Mouse (Mus musculus) erythroblast, embryonic 14.5 days (primary cell): Measurements from ENCODE around the gene Tex13c2. TPM values are rescaled to one million over a fixed set of nuclear protein-coding genes. Genes with fewer than 3 reads are reported as not detected.

ENCODE experiments used
- H3K27me3 ChIP-seq: 2 replicates; pipeline ENCODE4 v1.6.1; 2012; ENCODE audit warnings: inconsistent platforms; ENCODE audit not compliant: control insufficient read depth
- H3K36me3 ChIP-seq: 2 replicates; pipeline ENCODE4 v1.6.1; 2012; ENCODE audit warnings: mild to moderate bottlenecking, inconsistent platforms; ENCODE audit not compliant: control insufficient read depth
- H3K4me1 ChIP-seq: 2 replicates; pipeline ENCODE4 v1.6.1; 2012; ENCODE audit warnings: inconsistent platforms; ENCODE audit not compliant: control insufficient read depth
- H3K4me3 ChIP-seq: replicated peaks from 2 replicates; pipeline ENCODE3; 2012; ENCODE audit warnings: moderate library complexity, mild to moderate bottlenecking, inconsistent platforms
- H3K9me3 ChIP-seq: 2 replicates; pipeline ENCODE4 v1.6.1; 2012; ENCODE audit warnings: low read length, inconsistent platforms, mixed read lengths; ENCODE audit not compliant: control insufficient read depth
- GATA1 ChIP-seq: IDR thresholded peaks from 2 replicates; pipeline ENCODE4 v1.6.1; 2012; ENCODE audit warnings: low read length, inconsistent platforms, mixed read lengths
- TAL1 ChIP-seq: IDR thresholded peaks from 3 replicates; pipeline ENCODE4 v1.6.1; 2012; ENCODE audit warnings: low read length, inconsistent platforms, mixed read lengths
- polyA plus RNA-seq: library from polyadenylated mRNA; stranded (reverse); fragments of >175 nt; gene quantifications from 2 replicates; pipeline ENCODE4 v1.2.3, GENCODE M21; 2012

The Tex13c2 gene
- polyA plus RNA-seq, 1 experiment, result not detected

- Histone ChIP-seq H3K9me3 (no peaks in the 10 kb centered on the region), H3K27me3 (no peaks in the 10 kb centered on the region), H3K4me1 (no peaks in the 10 kb centered on the region), H3K36me3 (no peaks in the 10 kb centered on the region), H3K4me3 (no peak overlapping the region)
- TF ChIP-seq TAL1 (no peak), GATA1 (no peak)
Observed at GRCm38 (mm10) chrX:42522868-42523267, 33.4 kb downstream of the Tex13c2 start.

DNA sequence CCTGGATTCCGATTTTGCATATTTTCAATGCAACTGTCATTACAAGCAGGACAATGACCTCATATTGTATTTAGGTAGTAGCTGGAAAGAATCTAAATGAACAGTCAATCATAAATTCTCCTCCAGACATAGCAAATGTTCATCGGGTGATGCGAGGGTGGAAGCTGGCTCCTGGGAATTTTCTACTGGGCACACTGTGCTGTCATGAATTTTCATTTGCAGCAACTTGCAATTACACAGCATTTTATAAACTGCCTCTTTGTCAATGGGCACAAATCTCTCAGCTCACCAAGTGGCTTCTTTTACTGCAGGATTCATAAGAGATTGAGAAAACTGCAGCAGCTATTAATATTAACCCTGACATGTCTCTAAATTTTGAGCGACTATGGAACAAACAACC, 41.2 kb downstream of the Tex13c2 start:
- Histone ChIP-seq H3K9me3 (no peaks in the 10 kb centered on the region), H3K4me3 (no peak overlapping the region), H3K4me1 (no peaks in the 10 kb centered on the region), H3K36me3 (no peaks in the 10 kb centered on the region), H3K27me3 (no peaks in the 10 kb centered on the region)
- TF ChIP-seq GATA1, result no peak
- no peak for TF ChIP-seq TAL1

- peak overlapping the region; percentile 44 for H3K4me3 ChIP-seq
- H3K36me3 ChIP-seq, result no peaks in the 10 kb centered on the region
- H3K9me3 ChIP-seq, result no peaks in the 10 kb centered on the region
- H3K27me3 ChIP-seq, result no peaks in the 10 kb centered on the region
- no peaks in the 10 kb centered on the region for H3K4me1 ChIP-seq
- TF ChIP-seq GATA1 (no peak), TAL1 (no peak)
Observed at GRCm38 (mm10) chrX:42540030-42540755, 50.7 kb downstream of the Tex13c2 start.

DNA sequence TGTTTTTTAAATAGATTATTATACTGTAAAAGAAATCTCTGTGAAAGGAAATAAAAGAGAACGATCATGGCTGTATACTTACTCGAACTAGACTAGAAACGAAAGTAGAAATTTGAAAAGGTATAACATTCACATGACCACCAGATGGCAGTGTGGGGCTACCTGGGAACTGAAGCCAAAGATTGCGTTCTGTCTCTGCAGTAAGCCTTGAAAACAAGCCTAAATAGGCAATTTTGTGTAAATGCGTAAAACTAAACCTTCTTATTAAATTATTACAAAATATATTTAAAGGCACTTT, 51.2 kb downstream of the Tex13c2 start:
- TF ChIP-seq TAL1 (no peak), GATA1 (no peak)
- Histone ChIP-seq H3K4me1 (no peaks in the 10 kb centered on the region), H3K9me3 (no peaks in the 10 kb centered on the region), H3K27me3 (no peaks in the 10 kb centered on the region), H3K4me3 (peak overlapping the region; percentile 44), H3K36me3 (no peaks in the 10 kb centered on the region)

Other genes starting within 250 kb of the Tex13c2 start
- gene Sh2d1a, start 12.8 kb downstream of the Tex13c2 start, polyA plus RNA-seq, result not detected in 2 replicates